Mouse (Mus musculus) forebrain, postnatal 0 days (tissue): ENCODE measurements around the gene Jag2. TPM values are rescaled to one million over a fixed set of nuclear protein-coding genes. Genes with fewer than 3 reads are reported as not detected.

ENCODE experiments used
- ATAC-seq: fragments of 200-750 bp; cut with Nextera tagmentation; 2 replicates; pipeline ENCODE4 v1.8.0; 2017; ENCODE audit warnings: mild to moderate bottlenecking, moderate library complexity
- DNase-seq: peaks from one replicate; pipeline ENCODE4 v3.0.0-alpha.2; 2015
- H3K27ac ChIP-seq: fragments of 300-500 bp; sonication (generic); 2 replicates; pipeline ENCODE4 v1.5.1; 2014; ENCODE audit warnings: low read depth, mild to moderate bottlenecking, antibody characterized with exemption, low read length, moderate library complexity, mixed read lengths
- H3K27me3 ChIP-seq: fragments of 300-500 bp; sonication (generic); 2 replicates; pipeline ENCODE4 v1.6.1; 2014; ENCODE audit warnings: mild to moderate bottlenecking, low read length, mixed read lengths; ENCODE audit not compliant: insufficient read depth
- H3K36me3 ChIP-seq: fragments of 300-500 bp; sonication (generic); 2 replicates; pipeline ENCODE4 v1.6.1; 2014; ENCODE audit warnings: mild to moderate bottlenecking, moderate library complexity; ENCODE audit not compliant: insufficient read depth
- H3K4me1 ChIP-seq: fragments of 300-500 bp; sonication (generic); 2 replicates; pipeline ENCODE4 v1.6.1; 2014; ENCODE audit warnings: antibody characterized with exemption; ENCODE audit not compliant: insufficient read depth
- H3K4me2 ChIP-seq: fragments of 300-500 bp; sonication (generic); 2 replicates; pipeline ENCODE4 v1.6.1; 2014; ENCODE audit warnings: low read depth, mild to moderate bottlenecking, moderate library complexity
- H3K4me3 ChIP-seq: fragments of 300-500 bp; sonication (generic); 2 replicates; pipeline ENCODE4 v1.5.1; 2014; ENCODE audit warnings: low read depth, low read length, mixed read lengths
- H3K9ac ChIP-seq: fragments of 300-500 bp; sonication (generic); 2 replicates; pipeline ENCODE4 v1.6.1; 2014; ENCODE audit warnings: mild to moderate bottlenecking
- H3K9me3 ChIP-seq: fragments of 300-500 bp; sonication (generic); 2 replicates; pipeline ENCODE4 v1.6.1; 2016; ENCODE audit warnings: low read length
- CTCF ChIP-seq: sonication (generic); IDR thresholded peaks from 2 replicates; pipeline ENCODE4 v1.5.1; 2016; ENCODE audit warnings: antibody characterized with exemption, control low read depth, low read depth
- WGBS: fragments of 180-500 bp; shearing (Covaris S2); extraction: QIAGEN DNeasy Blood & Tissue Kit; methylation state at CpG from one replicate; pipeline ENCODE4 v1.1.7; 2014; 5-methylcytosine and 5-hydroxymethylcytosine counted together
- polyA plus RNA-seq: library from polyadenylated mRNA; unstranded; fragments of >200 nt; fragmentation: Nextera tagmentation; extraction: Ambion mirVana; gene quantifications from 2 replicates; pipeline ENCODE4 v1.2.1, GENCODE M21; 2015
- total RNA-seq: library from RNA; depleted of rRNA; stranded (reverse); fragments of >200 nt; gene quantifications from 2 replicates; pipeline ENCODE4 v1.2.3, GENCODE M21; 2014

Jag2 gene
- total and polyA plus RNA-seq, 2 experiments from 2014 or later = 7.9 to 69.4 TPM

DNA sequence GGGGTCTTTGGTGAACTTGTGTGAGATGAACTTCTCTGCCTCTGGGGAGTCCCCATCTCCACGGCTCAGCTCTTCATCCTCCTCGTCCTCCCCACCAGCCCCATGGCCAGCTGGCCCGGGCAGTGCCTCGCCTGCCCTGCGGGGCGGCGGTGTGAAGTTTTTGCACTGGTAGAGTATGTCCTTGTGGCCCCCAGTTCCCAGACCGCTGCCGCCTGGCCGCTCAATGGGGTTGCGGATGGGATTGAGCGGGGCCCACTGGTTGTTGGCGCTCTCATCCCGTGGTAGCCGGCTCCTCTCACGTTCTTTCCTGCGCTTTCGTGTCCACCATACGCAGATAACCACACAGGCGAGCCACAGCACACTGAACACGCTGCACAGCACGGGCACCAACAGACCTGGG, 20.6 kb downstream of the Jag2 start:
- Histone ChIP-seq H3K27me3 (no peaks in the 10 kb centered on the region), H3K27ac (no peak overlapping the region), H3K9ac (no peak overlapping the region), H3K4me3 (no peak overlapping the region), H3K36me3 (peaks cover 82% of the 10 kb centered on the region), H3K9me3 (no peaks in the 10 kb centered on the region), H3K4me2 (no peak overlapping the region), H3K4me1 (no peaks in the 10 kb centered on the region)
- 95% methylated on average over 22 of the region's 22 CpGs for WGBS
- TF ChIP-seq CTCF = no peak
- ATAC-seq = no peak
- DNase-seq = no peak

- H3K9me3 ChIP-seq = no peaks in the 10 kb centered on the region
- no peak overlapping the region for H3K4me2 ChIP-seq
- H3K9ac ChIP-seq = no peak overlapping the region
- no peaks in the 10 kb centered on the region for H3K27me3 ChIP-seq
- no peak for ATAC-seq
- H3K27ac ChIP-seq = no peak overlapping the region
- peaks cover 42% of the 10 kb centered on the region for H3K36me3 ChIP-seq
- DNase-seq = no peak
- no peak for TF ChIP-seq CTCF
- H3K4me3 ChIP-seq = no peak overlapping the region
- no peaks in the 10 kb centered on the region for H3K4me1 ChIP-seq
- WGBS = 89% methylated on average over 5 of the region's 5 CpGs
Measured at GRCm38 (mm10) chr12:112905001-112905400, 24.6 kb downstream of the Jag2 start.

DNA sequence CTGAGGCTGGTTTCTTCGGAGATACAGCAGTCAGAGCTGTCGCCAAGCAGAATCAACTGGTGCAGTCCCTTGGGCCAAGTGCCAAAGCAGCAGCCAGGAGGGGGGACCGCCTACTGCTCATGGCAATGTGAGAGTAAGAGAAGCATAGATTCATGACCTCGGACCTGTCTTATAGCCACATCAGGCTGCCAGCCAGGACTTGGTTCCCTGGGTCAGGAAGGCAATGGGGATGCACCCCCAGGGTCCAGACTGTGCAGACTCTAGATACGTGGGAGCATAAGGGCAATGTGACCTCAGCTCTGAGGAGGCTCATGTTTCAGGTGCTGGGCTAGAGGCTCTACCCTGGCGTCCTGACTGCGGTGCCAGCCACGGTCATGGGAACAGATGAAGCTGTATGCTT, 25.6 kb downstream of the Jag2 start:
- no peak for TF ChIP-seq CTCF
- H3K4me2 ChIP-seq = no peak overlapping the region
- no peak for ATAC-seq
- no peaks in the 10 kb centered on the region for H3K27me3 ChIP-seq
- 58% methylated on average over 8 of the region's 8 CpGs for WGBS
- H3K36me3 ChIP-seq = peaks cover 31% of the 10 kb centered on the region
- DNase-seq = no peak
- no peak overlapping the region for H3K4me3 ChIP-seq
- no peaks in the 10 kb centered on the region for H3K4me1 ChIP-seq
- no peak overlapping the region for H3K27ac ChIP-seq
- no peaks in the 10 kb centered on the region for H3K9me3 ChIP-seq
- no peak overlapping the region for H3K9ac ChIP-seq

- ATAC-seq (peak; percentile 64), DNase-seq (peak; percentile 31)
- Histone ChIP-seq H3K36me3 (peaks cover 11% of the 10 kb centered on the region), H3K4me2 (no peak overlapping the region), H3K9ac (no peak overlapping the region), H3K4me3 (no peak overlapping the region), H3K27me3 (no peaks in the 10 kb centered on the region), H3K4me1 (no peaks in the 10 kb centered on the region), H3K27ac (no peak overlapping the region), H3K9me3 (no peaks in the 10 kb centered on the region)
- WGBS = 81% methylated on average over 9 of the region's 9 CpGs
- TF ChIP-seq CTCF = no peak
Measured at GRCm38 (mm10) chr12:112900641-112901040, 28.9 kb downstream of the Jag2 start.

- Histone ChIP-seq H3K9me3 (no peaks in the 10 kb centered on the region), H3K4me3 (no peak overlapping the region), H3K36me3 (no peaks in the 10 kb centered on the region), H3K27me3 (no peaks in the 10 kb centered on the region), H3K4me2 (no peak overlapping the region), H3K27ac (no peak overlapping the region), H3K9ac (no peak overlapping the region), H3K4me1 (no peaks in the 10 kb centered on the region)
- TF ChIP-seq CTCF = no peak
- no peak for ATAC-seq
- no peak for DNase-seq
- WGBS = 47% methylated on average over 4 of the region's 4 CpGs
Measured at GRCm38 (mm10) chr12:112898960-112899359, 30.6 kb downstream of the Jag2 start.

GRCm38 (mm10) chr12:112898351-112898750, 31.2 kb downstream of the Jag2 start:
- Histone ChIP-seq H3K27me3 (no peaks in the 10 kb centered on the region), H3K4me1 (no peaks in the 10 kb centered on the region), H3K4me2 (no peak overlapping the region), H3K36me3 (no peaks in the 10 kb centered on the region), H3K27ac (no peak overlapping the region), H3K4me3 (no peak overlapping the region), H3K9me3 (no peaks in the 10 kb centered on the region), H3K9ac (no peak overlapping the region)
- ATAC-seq (no peak), DNase-seq (no peak)
- TF ChIP-seq CTCF = no peak
- WGBS = 69% methylated on average over 12 of the region's 12 CpGs

DNA sequence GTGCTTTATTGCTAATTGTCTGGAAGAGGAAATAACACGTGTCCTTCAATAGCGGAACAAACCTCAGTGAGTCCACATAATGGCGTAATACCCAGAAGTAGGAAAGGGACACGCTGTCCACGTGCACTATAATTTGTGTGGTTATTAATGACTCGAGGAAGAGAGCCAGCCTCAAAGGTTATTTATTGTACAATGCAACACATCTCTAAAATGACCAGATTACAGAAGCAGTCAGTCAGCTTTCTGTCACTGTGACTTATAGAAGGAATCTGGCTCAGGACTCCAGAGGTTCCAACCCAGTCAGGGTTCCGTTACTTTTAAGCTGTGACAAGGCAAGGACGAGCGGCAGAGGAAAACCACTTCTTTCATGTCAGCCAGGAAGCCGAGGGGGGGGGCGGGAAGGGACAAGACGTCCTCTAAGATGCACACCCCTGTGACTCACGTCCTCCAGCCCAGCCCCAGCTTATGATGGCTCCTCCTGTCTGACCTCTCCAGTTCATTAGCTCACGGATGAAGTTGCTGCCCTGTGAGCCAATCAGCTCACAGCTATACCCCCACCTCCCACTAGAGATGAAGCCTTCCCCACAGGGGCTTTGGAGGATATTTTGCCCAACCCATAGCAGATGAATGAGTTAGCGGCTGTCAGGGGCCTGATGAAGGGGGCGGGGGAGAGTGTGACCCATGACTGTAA, 31.9 kb downstream of the Jag2 start:
- WGBS = 37% methylated on average over 16 of the region's 16 CpGs
- Histone ChIP-seq H3K4me1 (no peaks in the 10 kb centered on the region), H3K36me3 (no peaks in the 10 kb centered on the region), H3K9ac (no peak overlapping the region), H3K27me3 (no peaks in the 10 kb centered on the region), H3K4me2 (0 out of 2 replicates have a peak overlapping the region, but pooled peaks have one; percentile 10), H3K9me3 (no peaks in the 10 kb centered on the region), H3K27ac (no peak overlapping the region), H3K4me3 (no peak overlapping the region)
- DNase-seq (no peak), ATAC-seq (peak; percentile 44; the same call in 1 of the 2 replicates)
- TF ChIP-seq CTCF = no peak
